Mouse (Mus musculus): ENCODE measurements around the gene Spats2l.

Gene Spats2l

GRCm38 (mm10) chr1:57890259-57890902 lies 116.4 kb downstream of the Spats2l start:
- no peak for DNase-seq (ENCODE audit: low read depth)

- no peak for DNase-seq (ENCODE audit: low read depth)
Observed at GRCm38 (mm10) chr1:57890903-57891267, 116.9 kb downstream of the Spats2l start.

GRCm38 (mm10) chr1:57901494-57901893 lies 127.5 kb downstream of the Spats2l start:
- DNase-seq (ENCODE audit: low read depth), result no peak

GRCm38 (mm10) chr1:57903793-57904192 lies 129.8 kb downstream of the Spats2l start:
- no peak for DNase-seq (ENCODE audit: low read depth)

- DNase-seq (ENCODE audit: low read depth), result no peak
Observed at GRCm38 (mm10) chr1:57905912-57906311, 131.9 kb downstream of the Spats2l start.

- no peak for DNase-seq (ENCODE audit: low read depth)
Observed at GRCm38 (mm10) chr1:57906312-57906711, 132.3 kb downstream of the Spats2l start.

GRCm38 (mm10) chr1:57911561-57911960 lies 137.6 kb downstream of the Spats2l start:
- DNase-seq (ENCODE audit: low read depth), result no peak

- no peak for DNase-seq (ENCODE audit: low read depth)
Observed at GRCm38 (mm10) chr1:57917342-57917741, 143.4 kb downstream of the Spats2l start.

GRCm38 (mm10) chr1:57918567-57918966 lies 144.6 kb downstream of the Spats2l start:
- DNase-seq (ENCODE audit: low read depth), result no peak

GRCm38 (mm10) chr1:57934287-57934686 lies 160.3 kb downstream of the Spats2l start:
- DNase-seq (ENCODE audit: low read depth), result no peak

GRCm38 (mm10) chr1:57940691-57941090 lies 166.7 kb downstream of the Spats2l start:
- no peak for DNase-seq (ENCODE audit: low read depth)

- DNase-seq (ENCODE audit: low read depth), result no peak
Observed at GRCm38 (mm10) chr1:57941095-57941494, 167.1 kb downstream of the Spats2l start.

- DNase-seq (ENCODE audit: low read depth), result no peak
Observed at GRCm38 (mm10) chr1:57941734-57942133, 167.8 kb downstream of the Spats2l start.

- no peak for DNase-seq (ENCODE audit: low read depth)
Observed at GRCm38 (mm10) chr1:57942215-57942614, 168.3 kb downstream of the Spats2l start.

- no peak for DNase-seq (ENCODE audit: low read depth)
Observed at GRCm38 (mm10) chr1:57947552-57948347, 173.8 kb downstream of the Spats2l start.

- DNase-seq (ENCODE audit: low read depth), result peak; percentile 22
Observed at GRCm38 (mm10) chr1:57949195-57949594, 175.2 kb downstream of the Spats2l start.

GRCm38 (mm10) chr1:57949716-57950115 lies 175.8 kb downstream of the Spats2l start:
- no peak for DNase-seq (ENCODE audit: low read depth)

GRCm38 (mm10) chr1:57952509-57952908 lies 178.5 kb downstream of the Spats2l start:
- no peak for DNase-seq (ENCODE audit: low read depth)

GRCm38 (mm10) chr1:57953586-57954375 lies 179.8 kb downstream of the Spats2l start:
- no peak for DNase-seq (ENCODE audit: low read depth)

- no peak for DNase-seq (ENCODE audit: low read depth)
Observed at GRCm38 (mm10) chr1:57954376-57954765, 180.4 kb downstream of the Spats2l start.

- DNase-seq (ENCODE audit: low read depth), result no peak
Observed at GRCm38 (mm10) chr1:57955774-57956173, 181.8 kb downstream of the Spats2l start.

- peak; percentile 86 for DNase-seq (ENCODE audit: low read depth)
Observed at GRCm38 (mm10) chr1:57969327-57970271, 195.6 kb downstream of the Spats2l start.

Data from 416B (cell line).